Mouse (Mus musculus) neural tube, embryonic 15.5 days (tissue): ENCODE results near the gene Ptprg. TPM values are rescaled to one million over a fixed set of nuclear protein-coding genes. Genes with fewer than 3 reads are reported as not detected.

Experiments
- ATAC-seq: fragments of 200-750 bp; cut with Nextera tagmentation; 2 replicates; pipeline ENCODE4 v1.8.0; 2017; ENCODE audit warnings: mild to moderate bottlenecking, moderate TSS enrichment, moderate library complexity; ENCODE audit not compliant: low FRiP score
- H3K27ac ChIP-seq: fragments of 300-500 bp; sonication (generic); replicated peaks from 2 replicates; pipeline ENCODE4 v1.5.1; 2015; ENCODE audit warnings: mild to moderate bottlenecking, inconsistent platforms
- H3K27me3 ChIP-seq: fragments of 300-500 bp; sonication (generic); replicated peaks from 2 replicates; pipeline ENCODE4 v1.6.1; 2015; ENCODE audit warnings: inconsistent platforms
- H3K36me3 ChIP-seq: fragments of 300-500 bp; sonication (generic); 2 replicates; pipeline ENCODE4 v1.6.1; 2015; ENCODE audit warnings: inconsistent platforms
- H3K4me1 ChIP-seq: fragments of 300-500 bp; sonication (generic); 2 replicates; pipeline ENCODE4 v1.6.1; 2015; ENCODE audit warnings: inconsistent platforms
- H3K4me2 ChIP-seq: fragments of 300-500 bp; sonication (generic); 2 replicates; pipeline ENCODE4 v1.6.1; 2015; ENCODE audit warnings: inconsistent platforms, mild to moderate bottlenecking, moderate library complexity
- H3K4me3 ChIP-seq: fragments of 300-500 bp; sonication (generic); replicated peaks from 2 replicates; pipeline ENCODE4 v1.5.1; 2015; ENCODE audit warnings: mild to moderate bottlenecking, inconsistent platforms
- H3K9ac ChIP-seq: fragments of 300-500 bp; sonication (generic); replicated peaks from 2 replicates; pipeline ENCODE4 v1.6.1; 2015; ENCODE audit warnings: mild to moderate bottlenecking, inconsistent platforms
- H3K9me3 ChIP-seq: fragments of 300-500 bp; sonication (generic); replicated peaks from 2 replicates; pipeline ENCODE4 v1.6.1; 2016; ENCODE audit warnings: inconsistent platforms
- WGBS: fragments of 180-500 bp; shearing (Covaris S2); methylation state at CpG from one replicate; pipeline ENCODE4 v1.1.7; 2015; ENCODE audit warnings: mixed read lengths; 5-methylcytosine and 5-hydroxymethylcytosine counted together
- polyA plus RNA-seq: library from polyadenylated mRNA; unstranded; fragments of >200 nt; fragmentation: Nextera tagmentation; extraction: Ambion mirVana; gene quantifications from 2 replicates; pipeline ENCODE4 v1.2.1, GENCODE M21; 2015

The Ptprg gene
- polyA plus RNA-seq, 1 experiment from 2014 or later: 40.4 TPM

- Histone ChIP-seq H3K4me1 (peaks cover 16% of the 10 kb centered on the region), H3K9me3 (no peaks in the 10 kb centered on the region), H3K9ac (no peak overlapping the region), H3K4me2 (no peak overlapping the region), H3K36me3 (no peaks in the 10 kb centered on the region), H3K4me3 (no peak overlapping the region), H3K27me3 (no peaks in the 10 kb centered on the region), H3K27ac (no peak overlapping the region)
- WGBS: 83% methylated on average over 1 of the region's 1 CpGs
- ATAC-seq: no peak
These were observed 136.7 kb downstream of the Ptprg start for GRCm38 (mm10) chr14:11690066-11690465.

- 74% methylated on average over 3 of the region's 3 CpGs for WGBS
- no peak for ATAC-seq
- no peaks in the 10 kb centered on the region for H3K27me3 ChIP-seq
- no peaks in the 10 kb centered on the region for H3K36me3 ChIP-seq
- no peak overlapping the region for H3K9ac ChIP-seq
- no peak overlapping the region for H3K4me2 ChIP-seq
- H3K4me1 ChIP-seq: peaks cover 23% of the 10 kb centered on the region
- no peaks in the 10 kb centered on the region for H3K9me3 ChIP-seq
- no peak overlapping the region for H3K27ac ChIP-seq
- H3K4me3 ChIP-seq: no peak overlapping the region
These were observed 138.2 kb downstream of the Ptprg start for GRCm38 (mm10) chr14:11691531-11691930.

DNA sequence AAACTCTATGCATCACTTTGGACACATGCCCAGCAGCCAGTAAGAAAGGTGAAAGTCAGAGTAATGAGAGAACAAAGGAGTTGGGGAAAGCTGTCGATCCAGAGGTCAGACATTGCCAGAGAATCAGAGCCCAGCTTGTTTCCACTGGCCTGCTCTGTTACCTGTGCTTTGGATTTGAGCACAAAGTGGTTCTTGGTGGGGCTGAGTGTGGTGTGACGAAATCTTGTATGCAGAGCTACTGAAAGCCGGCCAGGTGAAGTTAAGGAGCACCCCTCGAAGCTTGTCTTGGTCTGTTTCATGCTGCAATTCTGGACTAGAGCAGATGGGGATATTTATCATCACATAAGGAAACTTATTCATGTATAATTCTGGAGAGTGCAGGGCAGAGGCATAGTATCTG, 145.5 kb downstream of the Ptprg start:
- Histone ChIP-seq H3K36me3 (no peaks in the 10 kb centered on the region), H3K27ac (no peak overlapping the region), H3K4me3 (no peak overlapping the region), H3K9me3 (no peaks in the 10 kb centered on the region), H3K27me3 (no peaks in the 10 kb centered on the region), H3K9ac (no peak overlapping the region), H3K4me2 (no peak overlapping the region), H3K4me1 (peaks cover 25% of the 10 kb centered on the region)
- WGBS: 85% methylated on average over 4 of the region's 4 CpGs
- no peak for ATAC-seq

DNA sequence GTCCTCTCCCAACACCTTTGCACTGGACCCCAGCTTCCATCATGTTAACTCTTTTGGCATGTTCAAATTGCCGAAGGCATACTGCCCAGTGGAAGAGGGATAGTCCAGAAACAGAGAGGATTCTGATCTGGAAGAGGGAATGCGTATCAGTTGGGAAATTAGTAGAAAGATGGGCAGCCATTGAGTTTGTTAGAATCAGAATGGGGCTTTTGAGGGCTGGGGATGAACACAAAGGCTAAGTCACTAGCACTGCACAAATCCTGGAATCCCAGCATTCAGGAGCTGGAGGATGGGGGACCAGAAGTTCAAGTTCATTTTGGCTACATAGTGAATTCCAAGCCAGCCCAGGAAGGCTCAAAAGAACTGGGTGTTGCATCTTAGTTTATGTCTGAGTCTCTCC, 146.3 kb downstream of the Ptprg start:
- 89% methylated on average over 2 of the region's 2 CpGs for WGBS
- no peak for ATAC-seq
- Histone ChIP-seq H3K9me3 (no peaks in the 10 kb centered on the region), H3K27ac (no peak overlapping the region), H3K36me3 (no peaks in the 10 kb centered on the region), H3K4me1 (peaks cover 31% of the 10 kb centered on the region), H3K27me3 (no peaks in the 10 kb centered on the region), H3K4me2 (no peak overlapping the region), H3K4me3 (no peak overlapping the region), H3K9ac (no peak overlapping the region)

DNA sequence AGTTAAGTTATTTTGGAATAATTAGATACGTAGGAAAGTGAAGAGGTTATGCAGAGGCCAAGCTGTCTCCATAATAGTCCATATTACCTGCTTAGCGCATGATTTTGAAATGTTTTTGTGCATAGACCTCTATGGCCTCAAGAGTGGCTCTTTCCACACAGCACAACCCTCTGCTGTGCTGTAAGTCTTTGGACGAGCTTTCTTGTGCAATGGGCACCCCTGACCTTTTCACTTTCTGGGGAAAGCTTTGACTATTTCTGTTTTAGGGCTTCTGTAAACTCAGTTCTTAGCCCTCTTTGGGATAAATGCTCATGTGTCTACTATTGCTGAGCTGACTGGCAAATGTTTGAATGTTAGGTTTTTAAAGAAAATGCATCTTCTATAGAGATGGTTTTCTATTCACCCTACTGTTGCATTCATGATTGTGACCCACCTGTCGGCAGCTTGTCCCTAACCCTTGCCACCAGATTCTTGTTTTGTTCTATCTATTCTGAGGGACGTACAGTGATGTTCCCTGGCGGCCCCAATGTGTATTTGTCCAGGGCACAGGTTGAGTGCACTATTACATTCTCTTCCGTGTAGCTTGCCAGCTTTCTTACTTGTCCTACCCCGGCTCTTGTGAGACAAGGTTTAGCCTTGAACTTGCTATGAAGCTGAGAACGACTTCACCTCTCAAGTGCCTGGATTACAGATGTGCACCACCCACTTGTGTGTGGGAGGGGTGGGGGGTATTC, 148.4 kb downstream of the Ptprg start:
- Histone ChIP-seq H3K27me3 (no peaks in the 10 kb centered on the region), H3K4me3 (no peak overlapping the region), H3K4me1 (peaks cover 30% of the 10 kb centered on the region), H3K27ac (no peak overlapping the region), H3K9me3 (no peaks in the 10 kb centered on the region), H3K4me2 (no peak overlapping the region), H3K9ac (no peak overlapping the region), H3K36me3 (no peaks in the 10 kb centered on the region)
- no peak for ATAC-seq
- WGBS: 90% methylated on average over 9 of the region's 9 CpGs

DNA sequence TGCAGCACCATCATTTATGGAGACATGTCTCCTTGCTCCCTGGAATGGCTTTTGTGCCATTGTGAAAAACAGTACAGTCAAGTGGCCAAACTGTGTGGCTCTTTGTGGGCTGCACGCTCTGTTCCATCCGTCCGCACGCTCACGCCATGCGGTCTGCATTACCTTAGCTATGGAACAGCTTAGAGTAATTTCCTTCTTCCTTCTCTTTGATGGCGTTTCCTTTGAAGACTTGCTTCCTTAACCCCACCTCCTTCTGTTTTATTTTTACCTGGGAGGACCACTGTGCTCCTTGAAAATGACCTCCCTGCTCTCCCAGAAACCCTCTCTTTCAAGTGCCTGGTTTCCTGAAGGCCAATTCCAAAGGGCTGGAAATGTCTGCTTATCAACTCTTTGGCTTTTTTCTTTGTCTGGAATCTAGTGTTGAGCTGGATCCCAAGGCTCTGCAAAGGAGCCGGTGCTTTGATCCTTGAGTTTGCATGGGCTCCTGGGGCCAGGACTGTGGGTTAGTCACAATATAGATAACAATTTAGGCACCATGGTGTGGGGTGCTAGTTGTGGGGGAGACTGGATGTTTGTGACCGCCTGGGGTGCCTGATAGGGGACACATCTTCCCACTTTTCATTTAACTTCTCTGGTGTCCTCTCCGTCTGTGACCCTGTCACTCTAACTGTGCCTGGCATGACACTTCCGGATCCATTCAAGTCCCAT, 149.6 kb downstream of the Ptprg start:
- Histone ChIP-seq H3K27me3 (no peaks in the 10 kb centered on the region), H3K9ac (no peak overlapping the region), H3K4me2 (no peak overlapping the region), H3K4me3 (no peak overlapping the region), H3K27ac (no peak overlapping the region), H3K36me3 (no peaks in the 10 kb centered on the region), H3K4me1 (peaks cover 22% of the 10 kb centered on the region; the same call in 1 of the 2 replicates), H3K9me3 (no peaks in the 10 kb centered on the region)
- no peak for ATAC-seq
- WGBS: 72% methylated on average over 11 of the region's 11 CpGs

DNA sequence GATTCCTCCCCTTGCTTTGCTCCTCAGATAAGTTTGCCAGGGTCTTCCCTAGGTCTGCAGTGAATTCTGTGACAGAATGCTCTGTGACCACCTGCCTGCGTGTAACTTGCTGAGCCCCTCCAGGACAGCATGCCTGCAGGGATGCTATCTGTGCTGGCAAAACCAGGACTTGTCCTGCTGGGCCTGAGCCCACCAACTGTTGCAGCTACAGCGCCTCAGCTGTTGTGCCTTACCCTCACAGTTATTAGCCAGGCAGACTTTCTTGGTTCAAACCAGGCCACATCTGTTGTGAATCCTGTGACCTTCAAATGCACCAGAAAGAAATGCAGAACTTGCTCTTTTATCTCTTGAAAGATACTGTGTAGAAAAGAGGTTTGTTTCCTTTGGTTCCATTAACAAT, 151.5 kb downstream of the Ptprg start:
- WGBS: 25% methylated on average over 2 of the region's 2 CpGs

GRCm38 (mm10) chr14:11709352-11709751, 156.0 kb downstream of the Ptprg start:
- ATAC-seq: no peak
- Histone ChIP-seq H3K36me3 (no peaks in the 10 kb centered on the region), H3K9ac (no peak overlapping the region), H3K27me3 (no peaks in the 10 kb centered on the region), H3K4me3 (no peak overlapping the region), H3K9me3 (no peaks in the 10 kb centered on the region), H3K4me1 (peaks cover 24% of the 10 kb centered on the region), H3K27ac (no peak overlapping the region), H3K4me2 (no peak overlapping the region)
- 47% methylated on average over 2 of the region's 2 CpGs for WGBS

More for the DNA sequence above, 151.5 kb downstream of the Ptprg start:
- no peak overlapping the region for H3K4me3 ChIP-seq
- no peak overlapping the region for H3K27ac ChIP-seq
- H3K4me2 ChIP-seq: no peak overlapping the region
- H3K9me3 ChIP-seq: no peaks in the 10 kb centered on the region
- ATAC-seq: no peak
- H3K4me1 ChIP-seq: peaks cover 32% of the 10 kb centered on the region
- H3K9ac ChIP-seq: no peak overlapping the region
- H3K36me3 ChIP-seq: no peaks in the 10 kb centered on the region
- H3K27me3 ChIP-seq: no peaks in the 10 kb centered on the region

DNA sequence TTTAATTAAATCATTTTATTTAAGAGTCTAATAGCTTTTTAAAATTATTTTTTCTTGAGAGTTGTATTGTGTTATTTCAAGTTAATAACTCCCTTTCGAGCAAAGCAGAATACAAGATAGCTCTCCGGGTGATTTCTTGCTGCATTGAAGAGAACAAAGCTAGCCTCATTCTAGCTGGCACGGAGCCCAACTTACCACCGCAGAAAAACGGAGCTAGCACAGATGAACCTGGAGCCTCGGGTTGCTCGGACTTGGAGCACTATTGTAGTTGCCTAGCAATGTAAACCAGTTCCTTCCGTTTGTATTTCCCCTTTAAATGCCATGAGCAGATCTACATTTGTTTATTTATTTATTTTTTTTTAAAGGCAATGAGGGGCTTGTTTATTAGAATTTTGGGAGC, 156.5 kb downstream of the Ptprg start:
- H3K4me1 ChIP-seq: peaks cover 22% of the 10 kb centered on the region
- no peaks in the 10 kb centered on the region for H3K9me3 ChIP-seq
- H3K27me3 ChIP-seq: no peaks in the 10 kb centered on the region
- no peaks in the 10 kb centered on the region for H3K36me3 ChIP-seq
- no peak overlapping the region for H3K4me2 ChIP-seq
- WGBS: 17% methylated on average over 8 of the region's 8 CpGs
- H3K9ac ChIP-seq: no peak overlapping the region
- no peak overlapping the region for H3K4me3 ChIP-seq
- ATAC-seq: no peak
- H3K27ac ChIP-seq: 0 out of 2 replicates have a peak overlapping the region, but pooled peaks have one; percentile 28

- no peaks in the 10 kb centered on the region for H3K9me3 ChIP-seq
- no peak overlapping the region for H3K9ac ChIP-seq
- H3K27me3 ChIP-seq: no peaks in the 10 kb centered on the region
- H3K36me3 ChIP-seq: no peaks in the 10 kb centered on the region
- no peak overlapping the region for H3K27ac ChIP-seq
- ATAC-seq: 0 out of 2 replicates have a peak, but pooled peaks have one; percentile 22
- no peak overlapping the region for H3K4me2 ChIP-seq
- H3K4me1 ChIP-seq: peaks cover 16% of the 10 kb centered on the region
- H3K4me3 ChIP-seq: no peak overlapping the region
- WGBS: 92% methylated on average over 9 of the region's 9 CpGs
These were observed 157.2 kb downstream of the Ptprg start for GRCm38 (mm10) chr14:11710410-11711122.

DNA sequence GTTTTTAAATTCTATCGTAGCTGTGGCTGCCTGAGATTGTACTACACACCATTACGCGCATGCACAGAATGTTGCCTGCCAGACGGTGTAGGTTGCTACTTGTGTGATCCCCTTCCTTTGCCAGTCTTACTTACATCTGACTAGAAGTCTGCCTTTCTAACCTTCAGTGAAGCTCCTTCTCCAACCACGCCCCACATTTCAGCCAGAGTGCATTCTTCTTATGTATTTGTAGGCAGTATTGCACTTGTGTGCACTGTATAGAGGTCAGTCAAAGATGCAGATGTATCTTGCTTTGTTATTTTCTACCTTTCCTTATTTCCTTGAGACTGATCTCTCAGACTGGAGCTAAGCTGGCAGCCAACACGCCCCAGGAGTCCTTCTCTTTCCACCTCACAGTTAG, 158.8 kb downstream of the Ptprg start:
- no peak overlapping the region for H3K4me3 ChIP-seq
- no peak overlapping the region for H3K4me2 ChIP-seq
- peaks cover 20% of the 10 kb centered on the region for H3K4me1 ChIP-seq
- H3K9me3 ChIP-seq: no peaks in the 10 kb centered on the region
- ATAC-seq: no peak
- 96% methylated on average over 6 of the region's 6 CpGs for WGBS
- H3K36me3 ChIP-seq: no peaks in the 10 kb centered on the region
- no peak overlapping the region for H3K9ac ChIP-seq
- H3K27me3 ChIP-seq: no peaks in the 10 kb centered on the region
- no peak overlapping the region for H3K27ac ChIP-seq

DNA sequence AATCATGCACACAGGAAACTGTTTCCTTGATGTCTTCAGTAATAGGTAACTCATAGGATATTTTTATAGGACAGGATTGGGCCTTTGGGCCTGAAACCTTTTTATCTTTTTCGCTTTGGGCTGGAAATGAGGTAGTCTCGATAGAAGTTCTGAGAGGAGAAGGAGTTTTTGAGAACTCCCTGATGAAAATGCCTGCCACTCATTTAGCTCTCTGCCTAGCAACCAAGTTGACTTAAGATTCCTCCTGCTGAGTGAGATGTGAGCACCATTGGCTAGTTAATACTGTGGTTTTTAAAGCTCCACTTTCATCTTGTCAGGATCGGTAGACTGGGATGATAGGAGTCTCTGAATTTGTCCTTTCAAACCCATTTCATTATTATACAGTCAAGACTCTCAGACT, 162.9 kb downstream of the Ptprg start:
- Histone ChIP-seq H3K27me3 (no peaks in the 10 kb centered on the region), H3K9me3 (no peaks in the 10 kb centered on the region), H3K9ac (no peak overlapping the region), H3K4me3 (no peak overlapping the region), H3K36me3 (no peaks in the 10 kb centered on the region), H3K4me2 (no peak overlapping the region), H3K4me1 (peaks cover 21% of the 10 kb centered on the region), H3K27ac (no peak overlapping the region)
- WGBS: 42% methylated on average over 3 of the region's 3 CpGs
- ATAC-seq: no peak
